In genomic region chr7:68480770-68481169, GRCm38 (mm10) we compare ENCODE assay signal across 7 mouse cellular contexts.
A peak's percentile ranks its signal among the peaks of the same experiment; 100 is the strongest.
DNase-seq lines count a peak whose midpoint lies in the region; ATAC-seq and TF ChIP-seq lines count a peak whose summit lies in the region.

No protein-coding gene starts in this region.

- peaks cover 39% of the 10 kb centered on the region for H3K27me3 ChIP-seq in embryonic facial prominence, embryonic 10.5 days (replicated peaks; ENCODE audit: low read depth, poor library complexity, severe bottlenecking)
- 0 out of 2 replicates have a peak, but pooled peaks cover 3% of the 10 kb centered on the region for H3K27me3 ChIP-seq in heart, postnatal 0 days (ENCODE audit: control insufficient read depth, insufficient read depth, low read length)

- 0 out of 2 replicates have a peak, but pooled peaks have one; percentile 33 for ATAC-seq in heart, postnatal 0 days (ENCODE audit: insufficient read depth, low read depth)

- peak; percentile 68 for DNase-seq in NIH3T3 (ENCODE audit: low read depth)
- DNase-seq in adrenal gland, postnatal 36 days = peak; percentile 63 to 78
- peak; percentile 80 for DNase-seq in embryonic facial prominence, embryonic 10.5 days (ENCODE audit: low spot score)
- DNase-seq in heart, postnatal 0 days (ENCODE audit: low spot score) = peak; percentile 39
- peak; percentile 26 to 61 for DNase-seq in layer of hippocampus, adult 2 months (ENCODE audit: low spot score in 2 of 2)
- peak; percentile 67 for DNase-seq in lung, postnatal 10 days
- peak; percentile 12 to 17 for DNase-seq in right cerebral cortex, postnatal 36 days (ENCODE audit: low spot score in 2 of 2)

- no peaks in the 10 kb centered on the region for H3K36me3 ChIP-seq in embryonic facial prominence, embryonic 10.5 days (replicated peaks)
- H3K36me3 ChIP-seq in heart, postnatal 0 days (replicated peaks; ENCODE audit: control insufficient read depth, insufficient read depth, low read length) = no peaks in the 10 kb centered on the region

- no peak overlapping the region for H3K27ac ChIP-seq in embryonic facial prominence, embryonic 10.5 days (replicated peaks)
- H3K27ac ChIP-seq in heart, postnatal 0 days (ENCODE audit: low read depth) = no peak overlapping the region
- H3K27ac ChIP-seq in layer of hippocampus, adult 2 months = no peak overlapping the region

- no peak overlapping the region for H3K4me3 ChIP-seq in embryonic facial prominence, embryonic 10.5 days
- H3K4me3 ChIP-seq in heart, postnatal 0 days (ENCODE audit: low read depth, low read length) = no peak overlapping the region
- no peak overlapping the region for H3K4me3 ChIP-seq in layer of hippocampus, adult 2 months

- TF ChIP-seq EP300 in heart, postnatal 0 days (IDR thresholded peaks at IDR 0.05; ENCODE audit: low read depth) = no peak

- 28% methylated on average over 7 of the region's 7 CpGs for WGBS in embryonic facial prominence, embryonic 10.5 days
- WGBS in heart, postnatal 0 days = 27% methylated on average over 7 of the region's 7 CpGs

- H3K9me3 ChIP-seq in embryonic facial prominence, embryonic 10.5 days = no peaks in the 10 kb centered on the region
- H3K9me3 ChIP-seq in heart, postnatal 0 days (replicated peaks; ENCODE audit: control insufficient read depth, low read length) = no peaks in the 10 kb centered on the region

- peak; percentile 76 for TF ChIP-seq CTCF in heart, postnatal 0 days (IDR thresholded peaks at IDR 0.05; ENCODE audit: low read depth)
- TF ChIP-seq CTCF in layer of hippocampus, adult 2 months (conservative IDR thresholded peaks at IDR 0.05) = peak; percentile 88

- H3K9ac ChIP-seq in heart, postnatal 0 days (replicated peaks; ENCODE audit: low read depth, low read length) = no peak overlapping the region

- no peak overlapping the region for H3K4me2 ChIP-seq in heart, postnatal 0 days (ENCODE audit: low read depth, low read length)

- peaks cover 20% of the 10 kb centered on the region; the same call in 1 of the 2 replicates for H3K4me1 ChIP-seq in embryonic facial prominence, embryonic 10.5 days
- no peaks in the 10 kb centered on the region; the same call in 1 of the 2 replicates for H3K4me1 ChIP-seq in heart, postnatal 0 days (ENCODE audit: control insufficient read depth, insufficient read depth)

Comparison
In these comparisons a context has a peak if more than half of its experiments do, and no peak if none do; other contexts are left out.
1. DNase-seq: peak in every context shown above with its lines; median percentile 80 in embryonic facial prominence, embryonic 10.5 days; 70 in adrenal gland, postnatal 36 days; 68 in NIH3T3; 67 in lung, postnatal 10 days; 44 in layer of hippocampus, adult 2 months; 39 in heart, postnatal 0 days; 14 in right cerebral cortex, postnatal 36 days.